Mouse (Mus musculus) adrenal gland, adult (tissue): ENCODE measurements around the gene Synrg.

Experiments
- DNase-seq, 2 experiments: peaks; one replicate each; pipeline ENCODE4 v3.0.0; 2022 to 2023; ENCODE audit warnings: low spot score in 1 of 2; ENCODE audit not compliant: inconsistent age in 2 of 2

Synrg gene

GRCm38 (mm10) chr11:83963991-83964921, at the start of gene Synrg:
Gene Synrg (plus strand): TSS chr11:83964428.
- DNase-seq = peak; percentile 93 to 96

GRCm38 (mm10) chr11:83914501-83914900, 49.7 kb upstream of the Synrg start:
- DNase-seq = no peak

GRCm38 (mm10) chr11:83922600-83922999, 41.6 kb upstream of the Synrg start:
- DNase-seq = no peak

- peak; percentile 16 to 57 for DNase-seq
Observed at GRCm38 (mm10) chr11:83927097-83927496, 37.1 kb upstream of the Synrg start.

GRCm38 (mm10) chr11:83932506-83933106, 31.6 kb upstream of the Synrg start:
- DNase-seq = no peak

GRCm38 (mm10) chr11:83933376-83933775, 30.9 kb upstream of the Synrg start:
- no peak for DNase-seq

- DNase-seq = peak; percentile 68 to 91
Observed at GRCm38 (mm10) chr11:83935986-83936665, 28.1 kb upstream of the Synrg start.

GRCm38 (mm10) chr11:83938556-83938955, 25.7 kb upstream of the Synrg start:
- no peak for DNase-seq

- peak; percentile 92 to 96 for DNase-seq
Observed at GRCm38 (mm10) chr11:83941950-83942840, 22.0 kb upstream of the Synrg start, which contains the start of gene Ddx52. Gene Ddx52 (plus strand): TSS chr11:83942062.

GRCm38 (mm10) chr11:83956822-83957221, 7.4 kb upstream of the Synrg start:
- DNase-seq = no peak

GRCm38 (mm10) chr11:83961983-83962382, 2.2 kb upstream of the Synrg start:
- DNase-seq = no peak

GRCm38 (mm10) chr11:83967436-83968204, 3.4 kb downstream of the Synrg start:
- no peak for DNase-seq

- no peak for DNase-seq
Observed at GRCm38 (mm10) chr11:83968205-83968575, 4.0 kb downstream of the Synrg start.

GRCm38 (mm10) chr11:83969040-83969439, 4.8 kb downstream of the Synrg start:
- no peak for DNase-seq

GRCm38 (mm10) chr11:83974561-83975346, 10.5 kb downstream of the Synrg start:
- DNase-seq = no peak

GRCm38 (mm10) chr11:83975488-83975887, 11.3 kb downstream of the Synrg start:
- DNase-seq = no peak

- no peak for DNase-seq
Observed at GRCm38 (mm10) chr11:83976236-83976977, 12.2 kb downstream of the Synrg start.

GRCm38 (mm10) chr11:83977810-83978209, 13.6 kb downstream of the Synrg start:
- DNase-seq = no peak
